In the genomic region with DNA sequence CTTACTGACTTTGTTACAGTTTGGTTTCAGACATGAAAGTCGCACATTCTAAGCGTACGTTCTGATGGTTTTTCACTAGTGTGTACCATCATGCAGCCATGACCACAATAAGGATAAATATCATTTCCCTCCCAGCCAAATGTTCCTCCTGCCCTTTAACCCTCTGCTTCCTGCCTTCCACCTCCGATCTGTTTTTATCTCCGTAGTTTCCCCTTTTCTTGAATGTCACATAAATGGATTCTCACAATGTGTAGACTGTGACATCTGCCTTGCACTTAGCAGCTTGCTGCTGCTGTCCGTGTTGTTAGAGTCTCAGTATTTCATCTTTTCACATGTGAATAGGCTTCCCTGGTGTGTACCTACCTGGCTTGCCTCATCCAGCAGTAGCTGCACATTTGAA, we compare ENCODE assay signal across 15 mouse cellular contexts.
"Had no signal": no experiment of that assay in that cellular context is flagged by ENCODE, and none has a peak within 500 bp of the region (broad histone marks: within the 10 kb centered on the region; RNA-seq: fewer than 3 reads in every experiment).

No protein-coding gene starts in this region.

- H3K4me2 ChIP-seq: kidney, embryonic 15.5 days; liver, embryonic 11.5 days; liver, embryonic 15.5 days; midbrain, embryonic 13.5 days; neural tube, embryonic 13.5 days had no signal

- ATAC-seq: lung, postnatal 0 days; midbrain, embryonic 13.5 days had no signal

- H3K27ac ChIP-seq: kidney, embryonic 15.5 days; left cerebral cortex, adult 2 months; limb, embryonic 10.5 days; liver, embryonic 15.5 days; midbrain, embryonic 13.5 days; neural tube, embryonic 13.5 days had no signal

- H3K36me3 ChIP-seq: kidney, embryonic 15.5 days; liver, embryonic 15.5 days; midbrain, embryonic 13.5 days; neural tube, embryonic 13.5 days had no signal

- H3K27me3 ChIP-seq: kidney, embryonic 15.5 days; liver, embryonic 15.5 days; midbrain, embryonic 13.5 days; neural tube, embryonic 13.5 days had no signal

- H3K9me3 ChIP-seq: kidney, embryonic 15.5 days; limb, embryonic 10.5 days; liver, embryonic 15.5 days; midbrain, embryonic 13.5 days; neural tube, embryonic 13.5 days had no signal

- DNase-seq: kidney, postnatal 14 days; lung, adult 2 months; lung, postnatal 36 days; right cerebral cortex, adult 18-20 months; right cerebral cortex, postnatal 25 days; thymus, postnatal 36 days had no signal

- H3K9ac ChIP-seq: kidney, embryonic 15.5 days; liver, embryonic 15.5 days; midbrain, embryonic 13.5 days; neural tube, embryonic 13.5 days had no signal

- H3K4me3 ChIP-seq: kidney, embryonic 15.5 days; left cerebral cortex, adult 2 months; limb, embryonic 10.5 days; liver, embryonic 15.5 days; midbrain, embryonic 13.5 days; myocyte; neural tube, embryonic 13.5 days had no signal
